Mouse (Mus musculus): ENCODE results near the gene Serpinc1. TPM values are rescaled to one million over a fixed set of nuclear protein-coding genes. Genes with fewer than 3 reads are reported as not detected.
A peak's percentile ranks its signal among the peaks of the same experiment; 100 is the strongest.
"Not testable (repeated sequence)": the region's sequence is repeated elsewhere in the genome, so short reads cannot be mapped to it uniquely, and the experiment has no call there.

Serpinc1 gene
- total RNA-seq, 2 experiments from 2014 or later = 1.2 to 3.9 TPM

DNA sequence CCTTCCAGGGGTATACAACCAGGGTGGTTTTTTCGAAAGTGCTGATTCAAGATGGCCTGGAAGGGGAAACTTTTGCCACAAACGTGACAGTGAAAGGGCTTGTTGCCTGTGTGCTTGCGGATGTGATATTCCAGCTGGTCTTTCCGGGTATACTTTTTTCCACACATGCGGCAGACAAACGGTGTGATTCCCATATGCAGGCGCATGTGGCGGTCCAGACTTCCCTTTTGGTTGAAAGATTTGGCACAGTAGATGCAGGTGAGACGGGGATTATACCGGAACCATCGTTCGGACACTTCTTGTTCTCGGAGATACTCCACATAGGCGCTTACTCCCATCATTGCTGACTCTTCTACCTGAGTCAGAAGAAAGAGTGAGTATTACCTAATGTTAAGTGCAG, 41.7 kb downstream of the Serpinc1 start:
- no peak for DNase-seq (ENCODE audit: low spot score in 2 of 2)

DNA sequence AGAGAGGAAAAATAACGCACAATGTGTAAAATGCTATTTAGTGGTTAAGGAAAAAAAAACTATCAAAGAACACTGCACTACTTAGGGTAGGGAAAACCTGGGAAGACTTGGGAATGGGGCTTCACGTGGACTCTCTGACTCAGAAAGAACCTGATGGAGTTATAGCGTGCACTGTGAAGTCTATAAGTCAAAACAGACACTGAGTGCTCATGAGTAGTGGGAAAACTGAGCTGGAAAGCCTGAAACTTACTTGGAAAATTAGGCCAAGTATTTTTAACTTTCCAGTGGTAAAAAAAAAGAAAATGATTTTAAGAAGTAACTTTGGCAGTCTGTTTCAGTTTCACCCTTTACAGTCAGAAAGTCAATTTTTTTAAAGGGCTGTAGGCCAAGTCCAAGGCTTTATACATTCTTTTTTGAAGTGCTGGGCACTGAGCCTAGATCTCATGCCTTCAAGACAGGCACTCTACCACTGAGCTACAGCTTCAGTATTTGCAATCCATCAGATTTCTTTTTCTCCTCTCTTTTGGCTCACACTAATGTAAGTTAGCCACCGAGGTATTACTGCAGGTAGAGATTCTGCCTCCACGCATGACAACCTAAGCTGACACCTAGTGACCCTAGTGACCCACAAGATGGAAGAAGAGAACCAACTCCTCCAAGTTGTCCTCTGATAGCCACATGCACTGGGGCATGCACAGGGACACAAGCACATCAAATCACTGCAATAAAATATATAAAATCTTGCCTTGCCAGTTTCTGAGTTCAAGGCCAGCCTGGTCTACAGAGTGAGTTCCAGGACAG, 47.2 kb downstream of the Serpinc1 start:
- DNase-seq (ENCODE audit: low spot score in 2 of 2) = no peak

DNA sequence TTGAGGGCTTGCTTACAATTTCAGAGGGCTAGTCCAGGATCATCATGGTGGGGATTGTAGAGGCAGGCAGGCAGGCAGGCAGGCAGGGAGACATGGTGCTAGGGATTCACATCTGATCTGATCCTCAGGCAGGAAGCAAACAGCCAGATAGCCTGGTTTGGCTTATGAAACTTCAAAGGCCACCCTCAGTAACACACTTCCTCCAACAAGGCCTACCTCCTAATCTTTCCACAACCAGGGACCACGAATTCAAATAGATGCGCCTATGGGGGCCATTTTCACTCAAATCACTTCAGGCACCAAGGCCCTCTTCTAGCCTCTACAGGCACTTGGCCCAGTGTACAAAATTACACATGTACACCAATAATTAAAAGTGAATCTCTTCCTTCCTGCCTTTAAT, 48.8 kb downstream of the Serpinc1 start:
- no peak for DNase-seq (ENCODE audit: low spot score in 2 of 2)

DNA sequence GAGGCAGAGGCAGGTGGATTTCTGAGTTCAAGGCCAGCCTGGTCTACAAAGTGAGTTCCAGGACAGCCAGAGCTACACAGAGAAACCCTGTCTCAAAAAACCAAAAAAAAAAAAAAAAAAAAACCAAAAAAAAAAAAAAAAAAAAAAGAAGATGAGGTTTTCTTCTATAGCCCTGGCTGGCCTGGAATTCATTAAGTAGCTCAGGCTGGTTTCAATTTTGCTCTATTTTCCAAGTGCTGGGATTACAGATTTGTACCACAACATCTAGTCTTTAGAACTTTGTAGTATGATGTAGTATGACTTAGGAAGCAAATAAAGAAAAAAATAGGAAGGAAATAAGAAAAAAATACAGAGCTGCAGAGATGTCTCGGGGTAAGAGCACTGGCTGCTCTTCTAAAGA, 50.0 kb downstream of the Serpinc1 start:
- not testable (repeated sequence) for DNase-seq (ENCODE audit: low spot score in 2 of 2)

DNA sequence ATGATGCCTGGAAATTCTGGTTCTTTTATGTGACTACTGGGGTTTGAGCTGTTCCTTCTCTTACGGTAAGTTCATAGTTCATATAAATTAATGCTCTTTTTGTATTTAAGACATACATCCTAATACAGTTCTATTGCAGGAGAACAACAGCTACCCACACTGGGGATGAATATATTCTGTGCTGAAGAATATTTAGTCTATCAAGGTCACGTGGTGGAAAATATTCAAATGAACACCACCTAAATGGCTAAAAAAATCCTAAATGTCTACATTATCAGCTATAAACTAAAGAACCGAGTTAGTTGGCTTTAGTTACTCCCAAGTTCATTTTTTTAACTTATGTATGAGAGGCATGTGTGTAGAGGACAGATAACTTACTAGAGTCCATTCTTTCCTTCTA, 51.7 kb downstream of the Serpinc1 start:
- DNase-seq (ENCODE audit: low spot score in 2 of 2) = no peak

DNA sequence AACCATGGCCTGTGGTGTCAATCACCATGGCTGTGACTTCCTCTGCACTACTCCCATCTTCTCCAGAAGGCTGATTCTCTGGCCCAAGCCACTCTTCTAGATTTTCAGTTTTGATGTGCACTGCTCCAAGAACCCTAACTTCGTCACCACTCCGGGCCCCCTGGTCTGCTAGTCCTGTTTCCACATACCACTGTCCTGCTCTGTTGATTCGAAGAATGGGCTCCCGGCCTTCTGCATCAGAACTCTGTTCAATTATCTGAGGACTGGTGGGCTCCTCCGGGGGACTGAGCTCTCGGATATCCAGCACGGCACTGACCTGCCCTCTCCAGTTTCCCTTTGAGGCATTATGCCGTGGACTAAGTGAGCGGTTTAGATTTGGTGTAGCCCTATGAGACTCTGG, 53.5 kb downstream of the Serpinc1 start:
- DNase-seq (ENCODE audit: low spot score in 2 of 2) = no peak

DNA sequence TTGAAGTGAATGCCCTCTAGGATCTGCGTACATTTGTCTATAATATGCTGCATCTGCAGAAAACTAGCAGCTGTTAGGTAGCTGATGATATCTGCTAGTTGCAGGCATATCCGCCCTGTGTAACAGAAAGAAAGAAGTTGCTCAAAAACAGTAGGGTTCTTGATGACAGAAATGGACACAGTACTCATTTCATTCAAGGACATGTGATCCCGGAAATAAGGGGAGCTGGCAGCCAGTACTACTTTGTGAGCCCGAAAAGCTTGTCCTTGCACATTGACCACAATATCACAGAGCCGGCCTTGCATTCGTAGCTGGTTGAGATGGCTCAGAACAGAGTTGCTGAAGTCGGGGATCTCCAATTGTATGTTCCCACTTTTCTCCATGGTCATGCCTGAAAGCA, 54.0 kb downstream of the Serpinc1 start:
- no peak for DNase-seq (ENCODE audit: low spot score in 2 of 2)

DNA sequence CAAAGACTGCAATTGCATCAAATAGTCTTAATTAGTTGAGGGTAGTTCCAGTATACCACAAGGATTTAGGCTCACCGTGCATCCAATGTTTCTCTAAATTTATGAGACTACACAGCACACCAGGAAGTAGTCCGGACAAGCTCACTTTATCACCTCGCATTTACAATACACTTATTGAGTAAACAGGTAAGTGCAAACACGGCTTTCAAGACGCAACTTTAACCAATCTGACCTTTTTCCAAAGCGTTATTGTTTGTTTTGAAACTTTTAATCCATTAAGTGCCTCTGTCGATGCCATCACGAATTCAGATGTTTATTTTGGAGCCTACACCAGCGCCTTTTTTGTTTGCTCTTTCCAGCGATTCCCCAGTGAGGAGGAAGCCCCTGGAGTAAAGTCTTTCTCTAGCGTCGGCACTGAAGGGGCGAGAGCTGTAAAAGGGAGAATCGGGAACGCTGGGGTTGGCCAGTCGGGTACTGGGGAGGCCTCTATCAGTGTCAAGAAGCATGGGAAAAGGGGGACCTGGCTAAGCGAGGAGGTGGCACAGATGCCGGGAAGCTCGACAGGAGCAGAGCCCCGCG, 55.6 kb downstream of the Serpinc1 start:
- DNase-seq (ENCODE audit: low spot score in 2 of 2) = no peak

DNA sequence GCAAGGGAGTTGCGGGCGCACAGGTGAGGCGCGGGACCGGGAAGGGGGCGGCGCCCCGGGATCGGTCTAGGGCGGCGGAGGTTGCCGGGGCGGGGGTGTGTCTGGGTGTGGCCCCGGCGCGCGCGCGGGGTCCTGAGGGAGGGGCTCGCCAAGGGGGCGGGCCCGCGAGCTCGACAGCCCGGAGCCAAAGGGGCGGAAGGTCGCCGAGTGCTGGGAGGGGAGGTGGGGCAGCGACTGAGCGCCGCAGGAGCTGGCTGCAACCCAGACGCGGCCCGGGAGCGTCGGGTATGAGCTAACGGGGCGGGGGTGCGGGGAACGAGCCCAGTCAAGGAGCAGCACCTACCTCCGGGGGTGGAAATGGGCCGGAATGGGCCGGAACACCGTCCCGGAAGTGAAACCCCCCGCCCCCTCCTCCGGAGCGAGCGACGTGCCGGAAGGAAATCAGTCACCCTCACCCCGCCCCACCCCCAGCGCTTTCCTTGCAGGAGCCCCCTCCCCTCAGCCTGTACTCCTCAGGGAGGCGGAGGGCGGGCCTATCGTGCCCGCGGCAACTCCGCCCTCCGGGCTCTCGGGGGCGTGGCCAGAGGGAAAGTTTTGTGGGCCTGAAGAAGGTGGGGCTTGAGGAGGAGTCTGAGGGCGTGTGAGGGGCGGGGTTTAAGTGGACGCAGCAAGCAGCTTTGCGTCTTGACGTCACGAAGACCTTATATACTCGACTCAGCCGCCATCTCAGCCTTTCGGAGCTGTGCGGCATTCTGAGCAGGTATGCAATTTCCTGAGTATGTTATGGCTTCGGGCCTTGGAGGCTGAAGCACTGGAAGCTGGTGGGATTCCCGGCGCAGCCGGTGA, 56.3 kb downstream of the Serpinc1 start, which contains the start of gene Zbtb37:
TSS of gene Zbtb37 (minus strand) at position 415 of the 846 bp plus-strand sequence.
- DNase-seq (ENCODE audit: low spot score in 2 of 2) = peak; percentile 95 to 98

DNA sequence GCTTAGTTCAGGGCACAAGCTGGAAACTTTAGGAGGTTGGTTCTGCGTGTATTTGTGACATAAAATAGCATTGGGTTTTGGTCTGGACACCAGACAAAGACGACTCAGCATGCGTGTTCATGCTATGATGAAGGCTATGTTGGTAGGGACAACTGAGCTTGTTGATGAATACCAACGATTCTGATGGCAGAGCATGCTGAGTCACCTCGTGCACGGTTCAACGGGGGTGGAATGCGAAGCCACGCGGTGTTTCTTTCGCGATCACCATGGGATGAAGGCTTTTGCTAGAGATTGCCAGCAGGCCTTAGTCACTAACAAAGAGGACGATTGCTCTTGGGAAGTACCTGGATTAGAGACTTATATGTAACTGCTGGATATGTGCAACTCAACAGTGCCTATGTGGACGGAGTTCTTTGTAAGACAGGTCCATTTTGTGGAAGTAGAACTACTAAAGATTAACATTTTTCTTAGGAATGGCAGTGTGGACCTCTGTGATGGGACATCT, 56.9 kb downstream of the Serpinc1 start:
- no peak for DNase-seq (ENCODE audit: low spot score in 2 of 2)

DNA sequence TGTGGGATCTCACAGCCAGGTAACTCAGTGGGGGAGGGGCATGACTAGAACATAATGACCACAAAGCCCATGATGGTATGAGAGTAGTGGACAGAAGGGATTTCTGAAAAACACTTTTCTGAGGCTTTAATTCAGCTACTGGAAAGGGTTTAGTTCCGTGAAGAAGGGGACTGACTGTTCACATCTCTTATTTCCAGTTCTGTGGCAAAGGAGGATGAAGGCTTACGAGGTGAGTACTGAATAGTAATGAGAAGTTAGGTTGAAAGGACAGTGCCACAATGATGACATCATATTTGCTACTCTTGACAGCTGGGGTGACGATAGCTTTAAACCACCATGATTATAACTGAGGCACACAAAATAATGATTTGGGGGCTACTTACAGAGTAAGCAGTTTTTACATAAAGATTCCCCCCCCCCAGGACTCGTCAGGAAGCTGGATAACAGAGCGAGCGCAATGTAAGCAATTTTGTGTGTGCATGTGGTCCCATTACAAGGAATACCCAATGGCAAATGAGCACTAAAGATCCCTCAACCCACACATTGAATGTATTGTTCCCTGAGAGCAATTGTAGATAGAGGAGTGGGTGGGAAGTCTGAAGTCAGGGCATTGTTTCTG, 57.5 kb downstream of the Serpinc1 start:
- no peak for DNase-seq (ENCODE audit: low spot score in 2 of 2)

DNA sequence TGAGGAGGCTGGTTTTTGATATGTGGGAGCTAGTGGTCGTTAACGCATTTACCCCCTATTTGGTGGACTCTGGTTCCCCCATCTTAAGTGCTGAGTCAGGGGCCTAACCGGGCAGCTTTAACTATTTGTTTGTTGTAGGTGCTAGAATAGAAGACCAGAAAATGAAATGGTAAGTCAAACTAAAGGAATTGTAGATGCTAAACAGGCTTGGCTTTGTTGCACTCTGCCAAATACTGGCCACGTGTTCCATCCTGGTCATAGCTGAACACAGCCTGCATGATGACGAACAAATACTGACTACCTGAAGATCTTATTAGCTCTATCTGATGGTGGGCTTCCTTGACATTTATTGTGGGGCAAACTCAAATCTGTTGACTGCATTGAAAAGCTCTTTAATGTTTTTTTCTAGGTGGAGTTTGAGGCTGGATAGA, 58.0 kb downstream of the Serpinc1 start:
- no peak for DNase-seq (ENCODE audit: low spot score in 2 of 2)

DNA sequence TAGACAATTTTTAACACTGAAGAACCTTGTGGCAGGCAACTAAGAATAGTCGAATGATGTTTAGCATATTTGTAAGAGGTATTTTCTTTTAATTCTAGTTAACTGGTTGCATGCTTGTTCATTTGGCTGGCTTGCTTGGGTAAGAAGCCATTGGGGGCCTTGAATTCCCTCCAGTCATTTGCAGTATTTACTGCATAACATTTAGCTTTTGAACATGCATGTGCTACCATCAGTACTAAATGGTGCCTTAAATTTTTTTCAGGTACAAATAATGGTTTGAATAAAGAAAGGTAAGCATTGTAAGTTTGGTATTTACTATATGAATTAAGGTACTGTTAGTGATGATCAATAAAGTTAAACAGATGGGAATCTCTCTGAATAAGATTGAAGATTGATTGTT, 58.6 kb downstream of the Serpinc1 start:
- DNase-seq (ENCODE audit: low spot score in 2 of 2) = no peak

DNA sequence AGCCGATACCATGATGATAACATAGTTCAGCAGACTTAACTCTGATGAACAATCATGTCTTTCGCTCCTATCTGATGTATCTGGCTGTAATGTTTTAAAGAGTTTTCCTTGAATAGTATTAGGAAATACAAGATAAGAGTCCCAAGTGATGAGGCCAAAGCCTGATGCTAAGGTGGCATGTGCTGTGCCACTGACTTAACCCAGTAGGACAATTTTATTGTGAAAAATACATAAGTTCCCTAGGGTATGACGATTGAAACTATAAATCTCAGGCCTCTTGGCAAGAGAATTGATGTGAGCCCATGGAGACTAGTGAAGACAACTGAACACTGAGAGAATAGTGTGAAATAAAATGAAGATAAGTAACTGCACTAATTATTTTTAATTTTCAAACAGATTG, 59.2 kb downstream of the Serpinc1 start:
- DNase-seq (ENCODE audit: low spot score in 2 of 2) = no peak

DNA sequence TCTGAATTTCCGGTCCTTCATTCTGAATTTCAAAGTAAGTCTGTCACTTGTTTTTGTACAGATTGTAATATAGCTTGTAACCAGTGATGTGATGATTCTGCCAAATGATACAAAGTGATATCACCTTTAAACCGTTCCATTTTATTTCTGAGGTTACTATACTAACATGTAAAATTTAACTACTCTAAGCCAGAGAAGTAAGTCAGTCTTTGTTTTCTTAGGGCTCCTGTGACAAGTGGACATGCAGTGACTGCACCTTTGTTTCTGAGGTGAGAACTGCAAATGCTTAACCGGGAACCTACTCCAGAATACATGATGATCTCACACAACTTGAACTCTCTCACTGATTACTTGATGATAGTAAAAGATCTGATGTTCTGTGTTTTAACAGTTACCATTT, 59.6 kb downstream of the Serpinc1 start:
- DNase-seq (ENCODE audit: low spot score in 2 of 2) = no peak

DNA sequence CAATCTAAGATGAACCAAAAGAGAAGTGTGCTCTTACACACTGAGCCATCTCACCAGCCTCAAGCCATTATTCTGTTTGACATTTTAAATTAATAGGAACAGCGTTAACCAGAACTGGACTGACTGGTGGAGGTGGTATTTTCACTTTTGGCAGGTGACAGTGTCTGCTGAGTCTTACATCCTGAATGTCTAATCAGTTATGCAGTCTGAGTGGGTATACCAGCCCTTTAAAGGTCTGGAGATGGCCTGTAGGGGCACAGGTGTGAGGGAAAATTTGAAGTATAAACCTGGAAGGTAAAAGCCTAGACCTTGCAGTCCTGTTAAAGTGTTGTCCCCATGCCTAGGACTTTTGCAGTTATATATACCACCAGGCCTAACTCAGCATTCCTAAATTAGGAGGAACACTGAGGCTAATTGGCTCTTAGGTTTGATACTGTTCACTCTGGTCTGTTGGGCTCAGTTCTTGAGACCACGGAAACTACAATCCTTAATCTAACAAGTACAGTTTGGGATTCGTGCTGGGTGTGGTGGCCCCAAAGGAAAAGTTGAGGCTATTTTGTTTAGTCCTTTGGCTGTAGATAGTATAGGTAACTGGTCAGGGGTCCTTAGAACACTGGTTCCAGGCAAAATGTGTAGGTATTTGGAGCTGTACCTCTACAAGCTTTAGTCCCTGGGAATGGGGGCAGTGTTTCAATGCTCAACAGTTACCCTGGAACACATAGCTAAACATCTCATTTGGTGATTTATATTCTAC, 60.8 kb downstream of the Serpinc1 start:
- no peak for DNase-seq (ENCODE audit: low spot score in 2 of 2)

DNA sequence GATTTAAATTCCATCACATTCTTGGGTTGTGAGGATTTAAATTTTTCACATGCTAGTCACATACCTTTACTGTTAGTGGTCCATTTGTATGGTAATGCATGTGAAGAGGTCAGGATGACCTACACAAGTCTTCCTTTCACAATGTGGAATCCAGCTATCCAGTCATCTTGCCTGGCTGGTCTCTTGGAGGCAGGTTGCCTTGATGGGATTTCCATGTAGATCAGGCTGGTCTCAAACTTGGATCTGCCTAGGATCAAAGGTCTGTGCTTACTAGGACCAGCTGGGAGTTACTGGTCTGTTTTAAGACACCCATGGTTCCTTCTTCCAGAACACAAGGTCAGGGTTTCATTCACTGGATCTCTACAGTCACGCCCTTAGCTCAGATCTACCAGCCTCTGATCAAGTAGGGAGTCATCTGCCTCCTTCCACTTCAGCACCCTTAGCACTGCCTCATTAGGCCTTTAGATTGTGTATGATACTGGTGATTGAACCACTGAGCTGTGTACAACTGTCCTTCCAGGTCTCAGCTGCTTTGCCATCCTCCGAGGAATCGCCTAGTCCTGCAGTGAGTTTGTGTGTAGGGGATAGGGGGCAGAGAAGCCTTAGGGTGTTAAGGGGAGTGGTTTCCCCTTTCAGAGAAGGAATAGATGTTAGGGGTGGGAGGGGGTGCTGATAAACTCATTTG, 61.5 kb downstream of the Serpinc1 start:
- DNase-seq (ENCODE audit: low spot score in 2 of 2) = no peak

DNA sequence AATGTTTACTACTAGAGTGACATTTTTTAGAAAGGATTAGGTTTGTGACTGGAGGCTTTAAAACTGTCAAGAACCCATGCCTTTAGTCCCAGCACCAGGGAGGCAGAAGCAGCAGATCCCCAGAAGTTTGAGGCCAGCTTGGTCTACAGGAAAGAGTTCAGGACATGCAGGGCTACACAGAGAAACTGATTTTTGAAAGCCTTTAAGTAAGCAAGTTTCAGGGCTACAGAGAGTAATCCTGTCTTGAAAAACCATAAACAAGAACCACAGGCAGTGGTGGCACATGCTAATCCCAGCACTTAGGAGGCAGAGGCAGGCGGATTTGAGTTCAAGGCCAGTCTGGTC, 62.0 kb downstream of the Serpinc1 start:
- no peak for DNase-seq (ENCODE audit: low spot score in 2 of 2)

DNA sequence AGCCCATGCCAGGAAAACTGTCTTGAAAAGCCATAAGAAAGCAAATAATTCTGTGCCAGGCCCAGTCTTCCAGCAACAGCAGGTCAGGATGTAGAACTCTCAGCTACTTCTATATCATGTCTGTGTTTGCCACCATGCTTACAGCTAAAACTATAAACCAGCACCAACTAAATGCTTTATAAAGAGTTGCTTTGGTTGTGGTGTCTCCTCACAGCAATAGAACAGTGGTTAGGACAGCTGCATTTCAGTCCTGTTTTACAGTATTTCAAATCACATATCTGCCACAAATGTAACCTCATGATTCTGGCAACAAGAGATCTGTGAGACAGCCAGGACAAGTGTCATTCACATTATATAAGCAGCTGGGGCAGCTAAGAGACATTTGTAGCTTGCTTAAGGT, 62.5 kb downstream of the Serpinc1 start:
- DNase-seq (ENCODE audit: low spot score in 2 of 2) = no peak

Measured in gastrocnemius, postnatal 4 days (tissue).